Mouse (Mus musculus) cerebellum, adult 2 months (tissue): ENCODE data around the gene 2310022B05Rik.

ENCODE experiments used
- CTCF ChIP-seq: fragments of 200-500 bp; IDR thresholded peaks from 2 replicates; pipeline ENCODE4 v1.5.1; 2011; ENCODE audit warnings: low read depth, mild to moderate bottlenecking, control low read depth, low read length, moderate library complexity, borderline replicate concordance; ENCODE audit not compliant: insufficient read depth
- POLR2A ChIP-seq: fragments of 200-500 bp; IDR thresholded peaks from 2 replicates; pipeline ENCODE4 v1.6.1; 2011; ENCODE audit warnings: low read length, control low read depth, borderline replicate concordance; ENCODE audit not compliant: insufficient read depth

GRCm38 (mm10) chr8:124653568-124654475, 9.3 kb downstream of the 2310022B05Rik start:
- TF ChIP-seq POLR2A (no peak), CTCF (no peak)
